Mouse (Mus musculus) ES-E14 (cell line): Measurements from ENCODE around the gene Retsat. TPM values are rescaled to one million over a fixed set of nuclear protein-coding genes. Genes with fewer than 3 reads are reported as not detected.

ENCODE experiments used
- DNase-seq: peaks from one replicate; pipeline ENCODE4 v3.0.0-alpha.2; 2013; ENCODE audit warnings: low read depth, low spot score
- H3K27ac ChIP-seq: 2 replicates; pipeline ENCODE4 v1.5.1; 2012; ENCODE audit warnings: low read depth, mild to moderate bottlenecking, low read length, moderate library complexity, mixed read lengths; ENCODE audit not compliant: poor library complexity, insufficient read depth, severe bottlenecking
- H3K36me3 ChIP-seq: 2 replicates; pipeline ENCODE4 v1.6.1; 2012; ENCODE audit warnings: mild to moderate bottlenecking, low read length, moderate library complexity, mixed read lengths; ENCODE audit not compliant: control insufficient read depth, poor library complexity, insufficient read depth, severe bottlenecking
- H3K4me1 ChIP-seq, 2 experiments: fragments of 150-350 bp in 1 of 2; sonication (generic) in 1 of 2; 2 replicates each; pipeline ENCODE4 v1.6.1; 2012; ENCODE audit warnings: low read length in 2 of 2, mild to moderate bottlenecking in 1 of 2, mixed read lengths in 1 of 2; ENCODE audit not compliant: control insufficient read depth in 2 of 2, insufficient read depth in 2 of 2, poor library complexity in 1 of 2
- H3K4me3 ChIP-seq, 2 experiments: fragments of 150-350 bp in 1 of 2; sonication (generic) in 1 of 2; 2 replicates each; pipeline ENCODE4 v1.5.1; 2012; ENCODE audit warnings: low read length in 2 of 2, low read depth in 1 of 2, mild to moderate bottlenecking in 1 of 2, mixed read lengths in 1 of 2; ENCODE audit not compliant: insufficient read depth in 1 of 2, poor library complexity in 1 of 2, severe bottlenecking in 1 of 2
- H3K9ac ChIP-seq: 2 replicates; pipeline ENCODE4 v1.6.1; 2012; ENCODE audit warnings: low read depth, mild to moderate bottlenecking, low read length, mixed read lengths; ENCODE audit not compliant: poor library complexity, insufficient read depth, severe bottlenecking
- H3K9me3 ChIP-seq: fragments of 150-350 bp; sonication (generic); 2 replicates; pipeline ENCODE4 v1.6.1; 2012; ENCODE audit warnings: low read depth, mild to moderate bottlenecking, low read length; ENCODE audit not compliant: control insufficient read depth, insufficient read depth
- CHD2 ChIP-seq: IDR thresholded peaks from 2 replicates; pipeline ENCODE4 v1.6.1; 2014; ENCODE audit warnings: mild to moderate bottlenecking, low read depth, low read length, inconsistent platforms
- HCFC1 ChIP-seq: IDR thresholded peaks from 2 replicates; pipeline ENCODE4 v1.6.1; 2012; ENCODE audit warnings: low read length, inconsistent platforms, borderline replicate concordance; ENCODE audit not compliant: insufficient read depth
- MAFK ChIP-seq: IDR thresholded peaks from 2 replicates; pipeline ENCODE4 v1.6.1; 2014; ENCODE audit warnings: mild to moderate bottlenecking, low read depth, low read length, inconsistent platforms; ENCODE audit not compliant: insufficient read depth
- ZC3H11A ChIP-seq: IDR thresholded peaks from 2 replicates; pipeline ENCODE4 v1.6.1; 2012; ENCODE audit warnings: low read depth, mild to moderate bottlenecking, inconsistent platforms, low read length, borderline replicate concordance
- ZNF384 ChIP-seq: IDR thresholded peaks from 2 replicates; pipeline ENCODE4 v1.6.1; 2012; ENCODE audit warnings: low read depth, low read length, inconsistent platforms
- in situ Hi-C, 2 experiments: fragments of 600-800 bp; cut with MboI; formaldehyde crosslinking; loops; one replicate each; pipeline ENCODE4 v1.15.1; 2025; ENCODE audit warnings: low sequenced_read_pairs in 2 of 2, inconsistent platforms in 1 of 2; ENCODE audit not compliant: unreplicated experiment in 2 of 2
- total RNA-seq: library from RNA; depleted of rRNA; stranded (reverse); fragments of 300-350 nt; gene quantifications from 2 replicates; pipeline ENCODE4 v1.2.3, GENCODE M21; 2012

Gene Retsat
- total RNA-seq, 1 experiment: 20.2 TPM

GRCm38 (mm10) chr6:72616643-72617288 is 18.5 kb downstream of the Retsat start, which contains the start of gene Tgoln1:
Gene Tgoln1, minus strand, starts transcription at chr6:72617000.
- Histone ChIP-seq H3K36me3 (peaks cover 3% of the 10 kb centered on the region), H3K9me3 (no peaks in the 10 kb centered on the region), H3K4me1 (0 out of 4 replicates have a peak, but pooled peaks cover 0 to 2% of the 10 kb centered on the region in 2 experiments), H3K27ac (peak within 1 kb of the TSS; percentile 87), H3K9ac (peak within 1 kb of the TSS; percentile 96), H3K4me3 (peak within 1 kb of the TSS; percentile 95 to 99)
- no peak for TF ChIP-seq HCFC1
- no peak for TF ChIP-seq ZC3H11A
- TF ChIP-seq CHD2: no peak
- no peak for TF ChIP-seq ZNF384
- no peak for TF ChIP-seq MAFK
- DNase-seq: peak; percentile 92
- in situ Hi-C loops: no loop called here

DNA sequence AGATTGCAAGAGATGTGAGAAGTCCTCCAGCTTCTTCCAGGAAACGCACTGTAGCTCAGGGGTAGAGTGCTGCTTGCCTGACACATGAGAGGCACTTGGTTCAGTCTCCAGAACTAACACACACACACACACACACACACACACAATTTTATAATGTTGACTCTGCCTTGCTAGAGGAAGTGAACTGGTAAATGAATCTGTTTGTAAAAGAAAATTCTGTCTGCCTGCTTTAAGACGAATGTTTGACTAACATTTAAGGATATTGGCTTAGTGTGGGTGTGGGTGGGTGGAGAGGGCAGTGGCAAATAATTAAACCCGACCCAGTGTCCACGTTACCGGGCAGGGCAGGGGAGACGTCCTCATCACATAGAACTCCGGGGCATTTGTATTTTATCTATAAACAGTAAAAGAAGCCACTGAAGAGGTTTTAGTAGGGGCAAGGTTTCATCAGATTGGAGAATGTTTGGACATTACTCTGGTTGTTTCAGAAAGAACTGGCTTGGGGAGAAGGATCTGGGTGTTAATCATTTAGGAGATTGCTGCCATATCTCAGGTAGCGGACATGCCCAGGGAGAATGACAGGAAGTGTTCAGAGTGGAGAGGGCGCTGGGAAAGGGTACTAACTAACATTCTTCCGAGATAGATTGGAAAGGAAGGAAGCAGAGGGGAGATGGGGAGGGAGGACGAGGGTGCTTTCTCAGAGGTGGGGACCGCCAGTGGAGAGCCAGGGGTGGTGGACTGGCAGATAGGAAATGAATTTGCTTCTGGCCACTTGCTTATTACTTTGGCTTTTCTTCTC is 21.7 kb downstream of the Retsat start:
- H3K27ac ChIP-seq: no peak overlapping the region

DNA sequence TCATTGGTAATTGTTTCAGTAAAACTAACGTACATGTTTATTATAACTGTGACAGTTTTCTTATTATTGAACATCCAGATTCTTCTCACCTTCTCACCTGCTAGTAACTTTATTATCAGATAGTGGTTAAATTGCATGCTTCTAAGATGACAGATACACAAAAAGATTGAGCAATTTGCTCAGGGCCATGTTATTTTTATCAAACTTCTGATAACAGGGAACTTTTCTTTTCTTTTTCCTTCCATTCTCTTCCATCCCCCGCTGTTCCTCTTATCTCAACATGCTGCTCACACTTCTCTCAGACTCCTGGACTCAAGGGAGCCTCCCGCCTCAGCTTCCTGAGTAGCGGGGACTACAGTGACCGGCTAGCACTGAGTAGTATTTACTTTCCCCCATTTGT is 22.6 kb downstream of the Retsat start:
- in situ Hi-C loops: no loop called here

More for the DNA sequence above, 21.7 kb downstream of the Retsat start:
- Histone ChIP-seq H3K4me1 (0 out of 4 replicates have a peak, but pooled peaks cover 0 to 2% of the 10 kb centered on the region in 2 experiments), H3K9ac (no peak overlapping the region), H3K4me3 (no peak overlapping the region), H3K9me3 (no peaks in the 10 kb centered on the region), H3K36me3 (no peaks in the 10 kb centered on the region)
- in situ Hi-C loops: no loop called here
- DNase-seq: no peak
- no peak for TF ChIP-seq CHD2
- no peak for TF ChIP-seq ZNF384
- no peak for TF ChIP-seq ZC3H11A
- TF ChIP-seq MAFK: no peak
- no peak for TF ChIP-seq HCFC1

GRCm38 (mm10) chr6:72622917-72623316 is 24.6 kb downstream of the Retsat start:
- in situ Hi-C loops: no loop called here
- H3K36me3 ChIP-seq: peaks cover 7% of the 10 kb centered on the region; the same call in 1 of the 2 replicates
- H3K27ac ChIP-seq: no peak overlapping the region
- no peak overlapping the region for H3K9ac ChIP-seq
- H3K4me3 ChIP-seq: no peak overlapping the region
- no peak for TF ChIP-seq ZNF384
- TF ChIP-seq HCFC1: no peak
- no peak for TF ChIP-seq CHD2
- TF ChIP-seq MAFK: 0 out of 2 replicates have a peak, but pooled peaks have one; percentile 16
- no peaks in the 10 kb centered on the region for H3K9me3 ChIP-seq
- 0 out of 4 replicates have a peak, but pooled peaks cover 0 to 2% of the 10 kb centered on the region in 2 experiments for H3K4me1 ChIP-seq
- DNase-seq: no peak

More for the DNA sequence above, 22.6 kb downstream of the Retsat start:
- TF ChIP-seq HCFC1 (no peak), CHD2 (no peak), ZNF384 (no peak), ZC3H11A (no peak), MAFK (no peak)
- DNase-seq: no peak
- H3K9ac ChIP-seq: no peak overlapping the region
- no peak overlapping the region for H3K27ac ChIP-seq
- H3K9me3 ChIP-seq: no peaks in the 10 kb centered on the region
- H3K4me3 ChIP-seq: no peak overlapping the region
- 0 out of 4 replicates have a peak, but pooled peaks cover 0 to 2% of the 10 kb centered on the region in 2 experiments for H3K4me1 ChIP-seq
- H3K36me3 ChIP-seq: no peaks in the 10 kb centered on the region
